Mouse (Mus musculus): ENCODE results near the gene Etnk2. TPM values are rescaled to one million over a fixed set of nuclear protein-coding genes. Genes with fewer than 3 reads are reported as not detected.

The Etnk2 gene
- polyA plus RNA-seq, 1 experiment from 2014 or later: 6.5 TPM

DNA sequence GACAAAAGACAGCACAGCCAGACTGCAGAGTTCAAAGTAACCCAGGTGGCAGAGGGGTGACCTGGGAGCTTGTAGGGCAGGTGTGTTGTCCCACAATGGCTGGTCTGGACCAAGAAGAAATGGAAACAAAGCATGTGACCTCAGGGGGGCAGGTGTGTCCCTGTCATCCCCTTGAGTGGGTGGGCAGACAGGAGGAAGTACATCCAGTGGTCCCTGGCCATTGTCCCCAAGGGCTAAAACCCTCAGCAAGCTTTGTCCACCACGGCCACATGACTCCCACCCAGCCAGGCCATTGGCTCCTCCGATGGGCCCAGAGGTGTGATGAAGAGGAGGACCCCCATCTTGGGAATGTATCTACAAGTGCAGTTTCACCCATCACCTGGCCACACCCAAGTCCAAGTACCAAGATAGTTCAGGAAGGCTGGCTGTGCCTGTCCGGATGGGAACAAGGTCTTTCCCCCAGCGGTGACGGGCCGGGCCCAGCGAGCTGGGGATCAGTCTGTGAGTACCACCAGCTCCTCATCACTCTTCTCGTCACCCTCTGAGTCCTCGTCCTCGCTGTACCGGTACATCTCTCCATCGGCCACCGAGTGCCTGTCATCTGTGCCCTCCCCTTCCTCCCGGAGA is 19.9 kb downstream of the Etnk2 start:
- H3K4me3 ChIP-seq (replicated peaks): no peak overlapping the region
- H3K9me3 ChIP-seq (replicated peaks): no peaks in the 10 kb centered on the region
- H3K27ac ChIP-seq (replicated peaks): no peak overlapping the region
- ATAC-seq (ENCODE audit: insufficient number of reproducible peaks, low FRiP score, low TSS enrichment, low read depth): no peak
- H3K4me2 ChIP-seq (replicated peaks): no peak overlapping the region
- 94% methylated on average over 14 of the region's 14 CpGs for WGBS
- H3K4me1 ChIP-seq: 0 out of 2 replicates have a peak, but pooled peaks cover 9% of the 10 kb centered on the region
- no peaks in the 10 kb centered on the region for H3K36me3 ChIP-seq
- H3K9ac ChIP-seq: no peak overlapping the region
- H3K27me3 ChIP-seq: no peaks in the 10 kb centered on the region

GRCm38 (mm10) chr1:133385506-133385905 is 22.1 kb downstream of the Etnk2 start:
- 28% methylated on average over 9 of the region's 9 CpGs for WGBS
- Histone ChIP-seq H3K4me2 (replicated peaks) (no peak overlapping the region), H3K4me3 (replicated peaks) (0 out of 2 replicates have a peak overlapping the region, but pooled peaks have one; percentile 6), H3K36me3 (no peaks in the 10 kb centered on the region), H3K27me3 (no peaks in the 10 kb centered on the region), H3K9ac (no peak overlapping the region), H3K4me1 (0 out of 2 replicates have a peak, but pooled peaks cover 9% of the 10 kb centered on the region), H3K27ac (replicated peaks) (no peak overlapping the region), H3K9me3 (replicated peaks) (no peaks in the 10 kb centered on the region)
- ATAC-seq (ENCODE audit: insufficient number of reproducible peaks, low FRiP score, low TSS enrichment, low read depth): no peak

- H3K36me3 ChIP-seq: 0 out of 2 replicates have a peak, but pooled peaks cover 5% of the 10 kb centered on the region
- WGBS: 59% methylated on average over 11 of the region's 11 CpGs
- H3K9me3 ChIP-seq (replicated peaks): no peaks in the 10 kb centered on the region
- no peak overlapping the region for H3K27ac ChIP-seq (replicated peaks)
- 0 out of 2 replicates have a peak, but pooled peaks cover 9% of the 10 kb centered on the region for H3K4me1 ChIP-seq
- H3K4me3 ChIP-seq (replicated peaks): no peak overlapping the region
- no peak for ATAC-seq (ENCODE audit: insufficient number of reproducible peaks, low FRiP score, low TSS enrichment, low read depth)
- no peak overlapping the region for H3K4me2 ChIP-seq (replicated peaks)
- H3K27me3 ChIP-seq: no peaks in the 10 kb centered on the region
- H3K9ac ChIP-seq: no peak overlapping the region
Measured at GRCm38 (mm10) chr1:133386209-133386608, 22.8 kb downstream of the Etnk2 start.

DNA sequence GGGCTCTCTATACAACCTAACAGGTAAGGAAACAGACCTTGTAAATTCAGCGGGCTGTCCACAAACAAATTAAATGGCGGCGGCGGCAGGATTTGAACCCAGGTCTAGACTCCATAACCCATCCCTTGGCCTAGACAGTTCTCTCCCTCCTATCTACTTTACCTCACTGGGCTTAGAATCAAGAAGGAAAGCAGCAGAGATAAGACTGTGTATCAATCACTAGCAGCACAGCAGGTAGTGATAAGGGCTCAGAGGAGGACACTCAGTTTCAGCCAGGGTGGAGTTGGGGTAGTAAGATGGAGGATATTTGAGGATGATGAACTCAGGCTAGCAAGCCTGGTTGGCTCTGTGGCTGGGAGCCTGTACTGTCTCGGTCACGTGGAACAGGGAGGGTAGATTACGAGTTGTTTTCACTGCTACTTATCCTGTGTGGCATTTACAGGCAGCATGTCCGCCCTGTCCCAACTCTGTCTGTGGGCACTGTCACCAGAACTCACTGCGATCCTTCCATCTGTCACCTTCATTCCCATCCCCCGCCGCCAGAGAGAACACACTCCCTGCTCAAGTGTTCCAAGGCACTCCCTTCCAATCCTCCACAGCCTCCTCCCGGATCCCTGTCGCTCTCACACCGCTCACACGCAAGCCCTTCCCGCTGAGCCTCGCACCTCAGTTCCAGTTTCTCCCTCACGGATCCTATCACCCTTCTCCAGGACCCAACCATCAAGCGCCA is 24.3 kb downstream of the Etnk2 start:
- 68% methylated on average over 19 of the region's 19 CpGs for WGBS
- Histone ChIP-seq H3K36me3 (0 out of 2 replicates have a peak, but pooled peaks cover 10% of the 10 kb centered on the region), H3K4me2 (replicated peaks) (no peak overlapping the region), H3K9ac (no peak overlapping the region), H3K27me3 (no peaks in the 10 kb centered on the region), H3K4me1 (0 out of 2 replicates have a peak, but pooled peaks cover 9% of the 10 kb centered on the region), H3K27ac (replicated peaks) (no peak overlapping the region), H3K4me3 (replicated peaks) (no peak overlapping the region), H3K9me3 (replicated peaks) (no peaks in the 10 kb centered on the region)
- no peak for ATAC-seq (ENCODE audit: insufficient number of reproducible peaks, low FRiP score, low TSS enrichment, low read depth)

- Histone ChIP-seq H3K9me3 (replicated peaks) (no peaks in the 10 kb centered on the region), H3K27ac (replicated peaks) (no peak overlapping the region), H3K4me3 (replicated peaks) (no peak overlapping the region)
Measured at GRCm38 (mm10) chr1:133394702-133395101, 31.3 kb downstream of the Etnk2 start.

GRCm38 (mm10) chr1:133396693-133397092 is 33.3 kb downstream of the Etnk2 start:
- ATAC-seq (ENCODE audit: insufficient number of reproducible peaks, low FRiP score, low TSS enrichment, low read depth): no peak
- Histone ChIP-seq H3K9ac (no peak overlapping the region), H3K36me3 (0 out of 2 replicates have a peak, but pooled peaks cover under 1% of the 10 kb centered on the region), H3K4me1 (peaks cover 6% of the 10 kb centered on the region; the same call in 1 of the 2 replicates), H3K9me3 (replicated peaks) (no peaks in the 10 kb centered on the region), H3K27ac (replicated peaks) (no peak overlapping the region), H3K4me3 (replicated peaks) (no peak overlapping the region), H3K4me2 (replicated peaks) (no peak overlapping the region), H3K27me3 (no peaks in the 10 kb centered on the region)
- 90% methylated on average over 5 of the region's 5 CpGs for WGBS

More at GRCm38 (mm10) chr1:133394702-133395101, 31.3 kb downstream of the Etnk2 start:
- no peak for ATAC-seq (ENCODE audit: insufficient number of reproducible peaks, low FRiP score, low TSS enrichment, low read depth)
- WGBS: 66% methylated on average over 4 of the region's 4 CpGs
- Histone ChIP-seq H3K9ac (no peak overlapping the region), H3K36me3 (0 out of 2 replicates have a peak, but pooled peaks cover 10% of the 10 kb centered on the region), H3K4me1 (peaks cover 6% of the 10 kb centered on the region; the same call in 1 of the 2 replicates), H3K27me3 (no peaks in the 10 kb centered on the region), H3K4me2 (replicated peaks) (no peak overlapping the region)

DNA sequence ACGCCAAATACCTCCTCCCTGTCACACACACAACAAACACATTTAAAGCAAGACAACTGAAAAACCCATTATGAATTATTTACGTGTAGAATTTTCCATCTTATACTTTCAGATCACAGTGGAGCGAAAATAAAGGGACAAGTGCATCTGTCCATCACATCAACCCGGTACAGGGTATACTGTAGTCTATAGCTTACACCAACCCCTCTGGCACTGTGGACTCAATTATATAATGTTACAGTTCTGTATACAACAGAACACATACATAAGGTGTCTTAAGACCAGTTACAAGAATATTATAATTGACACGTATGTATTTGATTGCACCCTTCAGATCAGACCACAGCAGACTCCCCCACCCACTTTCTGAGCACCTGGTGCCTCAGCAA is 33.7 kb downstream of the Etnk2 start:
- ATAC-seq (ENCODE audit: insufficient number of reproducible peaks, low FRiP score, low TSS enrichment, low read depth): no peak
- H3K27ac ChIP-seq (replicated peaks): 0 out of 2 replicates have a peak overlapping the region, but pooled peaks have one; percentile 39
- no peak overlapping the region for H3K4me2 ChIP-seq (replicated peaks)
- H3K36me3 ChIP-seq: no peaks in the 10 kb centered on the region
- H3K27me3 ChIP-seq: no peaks in the 10 kb centered on the region
- H3K9ac ChIP-seq: no peak overlapping the region
- no peaks in the 10 kb centered on the region for H3K9me3 ChIP-seq (replicated peaks)
- peaks cover 6% of the 10 kb centered on the region; the same call in 1 of the 2 replicates for H3K4me1 ChIP-seq
- H3K4me3 ChIP-seq (replicated peaks): no peak overlapping the region
- 71% methylated on average over 5 of the region's 5 CpGs for WGBS

- Histone ChIP-seq H3K9me3 (replicated peaks) (no peaks in the 10 kb centered on the region), H3K4me3 (replicated peaks) (no peak overlapping the region), H3K36me3 (no peaks in the 10 kb centered on the region), H3K4me2 (replicated peaks) (no peak overlapping the region), H3K9ac (no peak overlapping the region), H3K4me1 (peaks cover 6% of the 10 kb centered on the region; the same call in 1 of the 2 replicates), H3K27ac (replicated peaks) (peak overlapping the region; percentile 39; the same call in 1 of the 2 replicates), H3K27me3 (no peaks in the 10 kb centered on the region)
- ATAC-seq (ENCODE audit: insufficient number of reproducible peaks, low FRiP score, low TSS enrichment, low read depth): 0 out of 2 replicates have a peak, but pooled peaks have one; percentile 48
- WGBS: 15% methylated on average over 17 of the region's 17 CpGs
Measured at GRCm38 (mm10) chr1:133397483-133398237, 34.3 kb downstream of the Etnk2 start.

DNA sequence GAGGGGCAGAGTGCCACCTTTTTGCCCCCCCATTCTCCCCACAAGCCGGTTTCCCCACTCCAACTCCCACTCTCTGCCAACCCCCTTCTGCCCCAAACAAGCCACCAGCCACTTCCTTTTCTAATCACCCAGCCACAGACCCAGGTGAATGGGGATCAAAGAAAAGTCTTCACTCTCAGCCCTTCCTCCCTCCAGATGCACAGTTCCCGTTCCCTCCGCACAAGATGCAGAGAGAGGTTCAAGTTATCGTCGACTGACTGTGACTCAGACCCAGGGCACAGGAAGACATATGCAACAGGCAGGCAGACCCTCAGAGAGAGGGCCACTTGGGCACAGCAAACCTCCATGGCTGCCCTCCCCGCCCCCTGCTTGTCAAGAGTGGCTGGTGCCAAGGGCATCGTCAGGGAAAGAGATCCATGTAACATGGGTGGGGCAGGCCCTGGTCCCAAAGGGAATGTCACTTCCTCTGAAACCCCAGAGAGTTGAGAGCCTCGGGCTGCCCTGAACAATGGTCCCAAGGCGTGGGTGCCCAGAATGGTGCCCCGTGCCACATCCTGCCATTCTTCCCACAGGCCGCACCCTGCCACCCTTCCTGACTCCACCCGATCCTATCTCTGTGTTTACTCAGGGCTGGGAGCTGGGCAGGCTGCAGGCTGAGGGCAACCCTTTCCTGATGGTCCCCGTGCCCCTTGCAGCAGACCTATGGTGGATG is 36.8 kb downstream of the Etnk2 start:
- no peak overlapping the region for H3K9ac ChIP-seq
- no peak overlapping the region for H3K27ac ChIP-seq (replicated peaks)
- H3K27me3 ChIP-seq: no peaks in the 10 kb centered on the region
- no peak overlapping the region for H3K4me2 ChIP-seq (replicated peaks)
- H3K36me3 ChIP-seq: no peaks in the 10 kb centered on the region
- H3K9me3 ChIP-seq (replicated peaks): no peaks in the 10 kb centered on the region
- no peak overlapping the region for H3K4me3 ChIP-seq (replicated peaks)
- ATAC-seq (ENCODE audit: insufficient number of reproducible peaks, low FRiP score, low TSS enrichment, low read depth): no peak
- 73% methylated on average over 13 of the region's 13 CpGs for WGBS
- peaks cover 6% of the 10 kb centered on the region; the same call in 1 of the 2 replicates for H3K4me1 ChIP-seq

DNA sequence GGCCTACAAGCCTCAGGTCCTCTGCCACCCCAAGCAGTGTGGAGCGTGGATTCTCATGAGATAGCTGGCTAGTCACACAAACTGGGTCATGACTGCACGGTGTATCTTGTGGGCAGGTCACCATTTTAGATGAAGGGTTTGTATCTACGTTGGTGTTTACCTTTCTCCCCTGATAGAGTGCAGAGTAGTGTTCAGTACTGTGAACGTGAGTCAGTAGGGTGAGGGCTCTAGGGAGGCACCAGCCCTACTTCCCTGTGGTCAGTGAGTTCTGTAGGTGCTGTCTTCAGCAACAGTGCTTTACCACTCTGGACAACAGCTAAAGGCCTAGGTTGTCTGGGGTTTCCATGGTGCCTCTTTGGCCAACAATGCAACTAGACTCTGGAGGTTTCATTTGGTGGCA is 40.6 kb downstream of the Etnk2 start:
- H3K4me3 ChIP-seq (replicated peaks): no peak overlapping the region
- H3K4me1 ChIP-seq: no peaks in the 10 kb centered on the region
- no peaks in the 10 kb centered on the region for H3K36me3 ChIP-seq
- H3K9me3 ChIP-seq (replicated peaks): no peaks in the 10 kb centered on the region
- WGBS: 90% methylated on average over 4 of the region's 4 CpGs
- no peak for ATAC-seq (ENCODE audit: insufficient number of reproducible peaks, low FRiP score, low TSS enrichment, low read depth)
- H3K4me2 ChIP-seq (replicated peaks): no peak overlapping the region
- H3K27ac ChIP-seq (replicated peaks): no peak overlapping the region
- no peaks in the 10 kb centered on the region for H3K27me3 ChIP-seq
- H3K9ac ChIP-seq: no peak overlapping the region
